In the genomic region with DNA sequence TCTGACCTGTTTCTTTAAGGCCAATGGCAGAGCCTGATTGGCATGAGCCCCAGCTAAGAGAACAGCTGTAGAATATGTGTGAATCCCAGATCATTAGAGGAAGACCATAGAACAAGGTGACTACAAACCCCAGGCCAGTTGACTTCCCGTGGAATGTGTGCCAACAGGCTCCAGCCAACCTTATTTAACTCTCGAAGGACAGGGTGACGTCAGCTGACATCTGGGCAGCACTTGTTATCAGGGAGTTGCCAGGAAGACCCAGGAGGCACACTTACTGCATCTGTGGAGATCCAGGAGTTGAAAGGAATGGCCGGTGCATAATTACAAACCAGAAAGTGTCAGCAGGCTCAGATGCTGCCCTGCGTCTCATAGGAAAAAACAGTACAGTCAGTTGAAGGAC, we compare ENCODE assay signal across 15 mouse cellular contexts. TPM values are rescaled to one million over a fixed set of nuclear protein-coding genes. Genes with fewer than 3 reads are reported as not detected.
DNase-seq lines count a peak whose midpoint lies in the region; ATAC-seq and TF ChIP-seq lines count a peak whose summit lies in the region.
"Had no signal": no experiment of that assay in that cellular context is flagged by ENCODE, and none has a peak within 500 bp of the region (broad histone marks: within the 10 kb centered on the region; RNA-seq: fewer than 3 reads in every experiment).

No protein-coding gene starts in this region.

- no peak overlapping the region for H3K9ac ChIP-seq in intestine, postnatal 0 days (ENCODE audit: low read depth, low read length)
- H3K9ac ChIP-seq: forebrain, embryonic 13.5 days; liver, embryonic 14.5 days; neural tube, embryonic 15.5 days had no signal

- no peaks in the 10 kb centered on the region for H3K9me3 ChIP-seq in heart, embryonic 10.5 days
- H3K9me3 ChIP-seq in intestine, postnatal 0 days (ENCODE audit: control insufficient read depth) = no peaks in the 10 kb centered on the region
- H3K9me3 ChIP-seq: forebrain, embryonic 13.5 days; limb, embryonic 10.5 days; megakaryocyte, embryonic 14.5 days; neural tube, embryonic 15.5 days had no signal

- TF ChIP-seq CTCF in intestine, postnatal 0 days (IDR thresholded peaks at IDR 0.05; ENCODE audit: low read depth) = no peak

- peak; percentile 75 to 90 for DNase-seq in adrenal gland, adult (ENCODE audit: inconsistent age in 2 of 2, low spot score in 1 of 2)
- DNase-seq in adrenal gland, postnatal 4 days (ENCODE audit: low spot score in 2 of 2) = no peak
- DNase-seq in lung, postnatal 10 days = peak; percentile 34
- no peak for DNase-seq in lung, postnatal 14 days
- no peak for DNase-seq in heart, embryonic 10.5 days (ENCODE audit: low spot score)
- peak; percentile 40 to 49 for DNase-seq in kidney, postnatal 25 days
- no peak for DNase-seq in T-cell, adult 2 months (ENCODE audit: low spot score)
- DNase-seq: cerebellum, adult 2 months; right cerebral cortex, adult 18-20 months had no signal

- H3K27me3 ChIP-seq in heart, embryonic 10.5 days (ENCODE audit: insufficient read depth, poor library complexity, severe bottlenecking) = no peaks in the 10 kb centered on the region
- H3K27me3 ChIP-seq in intestine, postnatal 0 days (replicated peaks; ENCODE audit: control insufficient read depth, insufficient read depth, low read length) = no peaks in the 10 kb centered on the region
- H3K27me3 ChIP-seq: forebrain, embryonic 13.5 days; megakaryocyte, embryonic 14.5 days; neural tube, embryonic 15.5 days had no signal

- ATAC-seq in intestine, postnatal 0 days = no peak
- ATAC-seq: forebrain, embryonic 13.5 days had no signal

- H3K27ac ChIP-seq in heart, embryonic 10.5 days = peak overlapping the region; percentile 71
- no peak overlapping the region for H3K27ac ChIP-seq in intestine, postnatal 0 days (ENCODE audit: low read depth, low read length)
- H3K27ac ChIP-seq: forebrain, embryonic 13.5 days; limb, embryonic 10.5 days; liver, embryonic 14.5 days; neural tube, embryonic 15.5 days had no signal

- no peak overlapping the region for H3K4me3 ChIP-seq in heart, embryonic 10.5 days
- no peak overlapping the region for H3K4me3 ChIP-seq in intestine, postnatal 0 days (ENCODE audit: low read depth, low read length)
- H3K4me3 ChIP-seq: forebrain, embryonic 13.5 days; limb, embryonic 10.5 days; megakaryocyte, embryonic 14.5 days; neural tube, embryonic 15.5 days had no signal

- H3K36me3 ChIP-seq in heart, embryonic 10.5 days = no peaks in the 10 kb centered on the region
- no peaks in the 10 kb centered on the region for H3K36me3 ChIP-seq in intestine, postnatal 0 days (ENCODE audit: control insufficient read depth, insufficient read depth)
- H3K36me3 ChIP-seq: limb, embryonic 10.5 days; neural tube, embryonic 15.5 days had no signal

- 14% methylated on average over 5 of the region's 5 CpGs for WGBS in heart, embryonic 10.5 days
- WGBS in intestine, postnatal 0 days = 57% methylated on average over 5 of the region's 5 CpGs

- no peak overlapping the region for H3K4me2 ChIP-seq in intestine, postnatal 0 days (replicated peaks; ENCODE audit: low read depth)
- H3K4me2 ChIP-seq: forebrain, embryonic 13.5 days; neural tube, embryonic 15.5 days had no signal

- H3K4me1 ChIP-seq in heart, embryonic 10.5 days = peaks cover 71% of the 10 kb centered on the region
- no peaks in the 10 kb centered on the region for H3K4me1 ChIP-seq in intestine, postnatal 0 days (replicated peaks; ENCODE audit: control insufficient read depth, insufficient read depth, low read length)
- H3K4me1 ChIP-seq: forebrain, embryonic 13.5 days had no signal

RNA-seq across cellular contexts. Expression of a gene that starts 16.6 kb away (rescaled TPM):
- total RNA-seq in adrenal gland, postnatal 4 days (2021) = 100 to 1,000 TPM; 240 to 287 TPM
- polyA plus RNA-seq in heart, embryonic 10.5 days (2016; fragmentation: Nextera tagmentation; extraction: Ambion mirVana) = 93.7 and 111 TPM in 2 replicates
- polyA plus RNA-seq in intestine, postnatal 0 days (2015; fragmentation: Nextera tagmentation; extraction: Ambion mirVana) = 32.1 and 36.9 TPM in 2 replicates

Comparison
In these comparisons a context has a peak if more than half of its experiments do, and no peak if none do; other contexts are left out.
1. DNase-seq: peak in adrenal gland, adult (2 of 2), lung, postnatal 10 days (single experiment) and kidney, postnatal 25 days (2 of 2); none in adrenal gland, postnatal 4 days (0 of 2), lung, postnatal 14 days (single experiment), heart, embryonic 10.5 days (single experiment) and T-cell, adult 2 months (single experiment).